Mouse (Mus musculus): ENCODE measurements around the gene Wnt5b.
A peak's percentile ranks its signal among the peaks of the same experiment; 100 is the strongest.

The Wnt5b gene

GRCm38 (mm10) chr6:119521931-119522391, 22.2 kb downstream of the Wnt5b start:
- peak in 1 of 2 experiments; percentile 36 for DNase-seq (ENCODE audit: low read depth in 2 of 2, low spot score in 2 of 2)

DNA sequence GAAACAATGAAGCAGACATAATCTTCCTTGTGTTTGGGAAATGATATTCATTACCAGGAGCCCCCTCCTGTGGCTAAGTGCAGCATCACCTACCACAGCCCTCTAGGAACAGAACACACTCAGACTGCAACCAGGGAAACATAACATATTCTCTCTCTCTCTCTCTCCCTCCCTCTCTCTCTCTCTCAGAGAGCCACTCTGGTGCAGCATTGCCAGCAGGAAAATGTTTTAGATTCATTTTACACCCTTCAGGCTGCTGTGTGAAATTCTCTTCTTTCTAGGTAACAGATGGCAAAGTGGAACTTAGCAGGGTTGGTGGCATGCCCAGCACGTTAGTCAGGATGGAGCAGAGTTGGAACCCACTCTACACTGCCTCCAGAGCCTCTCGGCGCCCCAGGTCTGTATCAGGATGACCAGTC, 22.7 kb downstream of the Wnt5b start:
- peak in 1 of 2 experiments; percentile 43 for DNase-seq (ENCODE audit: low read depth in 2 of 2, low spot score in 2 of 2)

DNA sequence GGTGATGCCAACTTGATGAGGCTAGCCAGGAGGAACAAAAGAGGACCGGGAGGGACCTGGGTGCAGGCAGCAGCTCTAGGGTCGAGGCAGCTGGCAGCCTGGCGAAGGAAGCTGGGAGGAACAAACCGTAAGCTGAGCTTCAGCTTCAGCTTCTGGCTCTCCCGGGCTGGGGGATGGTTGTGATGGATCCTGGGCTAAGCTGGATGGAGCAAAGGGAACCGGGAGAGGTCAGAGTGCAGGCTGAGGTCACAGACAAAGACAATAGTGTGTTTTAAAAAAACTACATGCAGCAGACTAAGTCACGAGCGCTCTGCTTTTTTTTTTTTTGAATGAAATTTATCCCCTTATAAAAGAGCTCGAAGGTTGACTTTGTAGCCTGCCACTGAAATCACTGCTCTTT, 23.4 kb downstream of the Wnt5b start:
- no peak for DNase-seq (ENCODE audit: low read depth in 2 of 2, low spot score in 2 of 2)

DNA sequence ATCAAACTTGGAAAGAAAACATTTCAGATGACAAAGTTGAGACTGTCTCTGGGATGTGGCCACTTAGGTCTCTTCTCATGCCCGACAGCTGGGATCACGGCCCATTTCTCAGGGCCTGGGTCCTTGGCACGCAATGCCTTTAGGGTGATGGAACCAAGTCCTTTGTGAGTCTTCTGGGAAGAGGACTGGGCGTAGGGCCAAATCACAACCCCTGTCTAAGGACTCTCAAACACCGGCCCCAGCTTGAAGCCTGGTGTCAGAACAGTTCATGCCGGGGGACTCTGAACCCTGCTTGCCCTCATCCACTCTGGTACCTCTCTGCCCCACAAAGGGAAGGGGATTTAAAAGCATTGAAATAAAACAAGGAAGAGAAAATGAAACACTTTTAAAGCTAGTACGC, 30.1 kb downstream of the Wnt5b start:
- no peak for DNase-seq (ENCODE audit: low read depth in 2 of 2, low spot score in 2 of 2)

DNA sequence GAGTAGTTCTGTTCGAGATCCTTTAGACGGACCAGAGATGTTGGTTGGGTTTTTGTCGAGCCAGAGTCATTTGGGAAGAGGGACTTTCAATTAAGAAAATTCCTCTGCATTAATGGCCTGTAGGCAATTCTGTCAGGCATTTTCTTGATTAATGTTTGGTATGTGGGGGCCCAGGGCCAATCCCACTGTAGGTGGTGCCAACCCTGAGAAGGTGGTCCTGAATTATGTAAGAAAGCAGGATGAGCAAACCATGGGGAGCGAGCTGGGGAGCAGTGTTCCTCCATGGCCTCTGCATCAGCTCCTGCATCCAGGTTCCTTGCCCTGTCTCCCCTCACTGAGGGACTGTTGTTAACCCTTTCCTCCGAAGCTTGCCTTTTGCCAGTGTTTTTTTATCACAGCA, 30.7 kb downstream of the Wnt5b start:
- DNase-seq (ENCODE audit: low read depth in 2 of 2, low spot score in 2 of 2): no peak

- DNase-seq (ENCODE audit: low read depth in 2 of 2, low spot score in 2 of 2): no peak
These were observed 31.4 kb downstream of the Wnt5b start for GRCm38 (mm10) chr6:119512701-119513100.

DNA sequence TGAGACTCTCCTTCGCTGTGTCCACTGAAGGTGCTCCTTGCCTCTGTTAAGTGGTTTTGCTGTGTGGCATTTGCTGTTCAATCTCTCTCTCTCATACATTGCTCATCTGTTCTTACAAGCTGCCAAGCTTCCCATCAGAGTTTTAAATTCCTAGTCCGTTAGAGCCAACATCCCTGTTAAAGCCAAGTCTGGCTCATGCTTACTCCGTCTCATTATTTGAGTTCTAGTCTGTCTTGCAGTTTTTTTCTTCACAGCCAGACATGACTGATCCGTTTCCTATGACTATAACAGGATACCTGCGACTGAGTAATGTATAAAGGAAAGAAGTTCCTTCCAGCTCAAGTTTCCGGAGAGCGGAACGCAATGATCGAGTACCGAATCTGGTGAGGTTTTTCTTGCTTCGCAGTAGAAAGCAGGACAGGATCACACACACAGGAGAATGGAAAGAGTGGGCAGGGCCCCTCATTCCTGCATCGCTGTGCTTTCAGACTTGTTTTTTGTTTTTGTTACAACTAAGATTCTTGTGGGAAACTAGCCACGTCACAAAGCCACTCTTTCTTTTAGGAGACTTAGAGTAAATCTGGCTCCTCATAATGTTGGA, 34.6 kb downstream of the Wnt5b start:
- DNase-seq (ENCODE audit: low read depth in 2 of 2, low spot score in 2 of 2): peak in 1 of 2 experiments; percentile 46

- DNase-seq (ENCODE audit: low read depth in 2 of 2, low spot score in 2 of 2): peak; percentile 53 to 78
These were observed 35.3 kb downstream of the Wnt5b start for GRCm38 (mm10) chr6:119508634-119509375.

GRCm38 (mm10) chr6:119508221-119508620, 35.9 kb downstream of the Wnt5b start:
- DNase-seq (ENCODE audit: low read depth in 2 of 2, low spot score in 2 of 2): no peak

DNA sequence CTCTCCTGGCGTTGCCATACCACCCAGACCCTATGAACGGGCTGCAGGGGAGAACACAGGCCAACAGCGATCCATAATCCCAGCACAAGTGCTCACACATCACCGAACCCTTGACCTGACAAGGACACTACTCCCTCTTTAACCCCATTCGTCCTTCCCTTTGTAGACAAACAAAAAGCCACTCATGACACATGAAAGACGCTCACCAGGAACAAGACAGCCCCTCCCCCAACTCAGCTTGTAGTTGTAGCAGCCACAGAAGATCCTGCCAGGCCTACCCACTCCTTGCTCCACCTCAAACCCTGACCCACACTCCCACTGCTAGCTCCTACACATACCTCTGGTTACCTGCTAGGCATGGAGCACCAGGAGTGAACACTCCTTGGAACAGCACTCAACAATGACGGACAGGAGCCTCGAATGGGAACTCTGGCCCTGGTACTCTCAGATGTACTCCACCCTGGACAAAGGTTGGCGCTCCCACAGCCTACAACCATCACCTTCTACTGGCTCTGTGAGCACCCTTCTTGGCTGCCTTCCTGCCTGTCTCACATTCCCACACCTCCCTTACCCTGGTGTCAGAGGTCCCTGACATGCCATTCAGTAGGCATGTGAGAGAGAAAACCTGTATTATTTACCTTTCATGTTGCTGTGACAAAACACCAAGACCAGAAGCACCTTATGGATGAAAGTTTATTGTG, 38.5 kb downstream of the Wnt5b start:
- no peak for DNase-seq (ENCODE audit: low read depth in 2 of 2, low spot score in 2 of 2)

DNA sequence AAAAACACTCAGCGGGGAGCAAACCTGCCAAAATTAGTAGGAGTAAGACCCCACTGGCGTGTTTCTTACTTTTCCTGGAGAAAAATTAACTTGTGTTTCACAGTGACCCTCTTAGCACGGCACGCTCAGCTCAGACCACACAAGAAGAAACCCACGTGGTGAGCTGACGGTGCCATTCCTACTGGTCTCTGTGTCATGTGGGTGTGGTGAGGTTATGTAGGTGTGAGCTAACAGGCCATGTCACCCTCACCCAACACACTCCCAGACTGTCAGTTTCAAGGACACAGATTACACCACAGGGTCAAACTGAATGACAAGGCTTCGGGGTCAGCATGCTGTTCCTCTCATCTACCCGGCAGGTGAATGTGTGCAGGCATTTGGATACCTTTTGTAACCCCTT, 39.4 kb downstream of the Wnt5b start:
- no peak for DNase-seq (ENCODE audit: low read depth in 2 of 2, low spot score in 2 of 2)

DNA sequence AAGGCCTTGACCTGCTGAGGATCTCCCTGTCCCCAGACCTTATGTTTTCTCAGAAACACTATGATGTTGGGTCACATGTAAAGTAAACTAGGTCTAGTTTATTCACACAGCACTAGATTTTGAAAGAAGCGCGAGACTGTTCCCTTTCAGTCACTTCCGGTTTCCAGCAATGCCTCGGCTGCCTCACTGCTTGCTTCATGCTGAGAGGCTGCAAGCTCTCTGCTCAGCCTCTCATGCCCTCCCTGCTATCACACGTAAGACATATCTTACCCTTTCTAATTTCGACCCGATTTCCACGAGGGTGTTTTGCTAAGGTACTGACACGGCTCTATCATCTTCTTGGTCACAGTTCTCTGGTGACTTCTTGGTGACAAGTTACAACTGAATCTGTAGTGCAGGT, 42.1 kb downstream of the Wnt5b start:
- DNase-seq (ENCODE audit: low read depth in 2 of 2, low spot score in 2 of 2): peak; percentile 50 to 56

- DNase-seq (ENCODE audit: low read depth in 2 of 2, low spot score in 2 of 2): peak; percentile 57 to 71
These were observed 44.1 kb downstream of the Wnt5b start for GRCm38 (mm10) chr6:119500086-119500485.

DNA sequence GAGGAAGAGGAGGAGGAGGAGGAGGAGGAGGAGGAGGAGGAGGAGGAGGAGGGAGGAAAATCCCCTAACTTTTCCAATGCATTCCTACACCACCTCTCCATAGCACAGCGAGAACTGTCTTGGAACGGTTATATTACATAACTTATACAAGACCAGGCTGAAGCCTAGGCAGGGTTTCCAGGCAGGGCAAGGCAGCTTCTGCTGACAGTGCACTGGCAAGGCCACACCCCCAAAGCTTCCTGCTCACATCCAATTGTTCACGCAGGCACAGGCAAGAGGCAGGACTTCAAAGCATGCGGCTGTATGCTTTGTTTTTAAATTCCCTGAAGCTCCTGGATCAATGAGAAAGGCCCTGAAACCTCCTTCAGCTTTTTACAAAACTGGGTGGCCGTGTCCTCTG, 44.9 kb downstream of the Wnt5b start:
- peak; percentile 45 to 59 for DNase-seq (ENCODE audit: low read depth in 2 of 2, low spot score in 2 of 2)

- DNase-seq (ENCODE audit: low read depth in 2 of 2, low spot score in 2 of 2): no peak
These were observed 51.5 kb downstream of the Wnt5b start for GRCm38 (mm10) chr6:119492630-119493014.

- DNase-seq (ENCODE audit: low read depth in 2 of 2, low spot score in 2 of 2): no peak
These were observed 52.0 kb downstream of the Wnt5b start for GRCm38 (mm10) chr6:119491997-119492629.

DNA sequence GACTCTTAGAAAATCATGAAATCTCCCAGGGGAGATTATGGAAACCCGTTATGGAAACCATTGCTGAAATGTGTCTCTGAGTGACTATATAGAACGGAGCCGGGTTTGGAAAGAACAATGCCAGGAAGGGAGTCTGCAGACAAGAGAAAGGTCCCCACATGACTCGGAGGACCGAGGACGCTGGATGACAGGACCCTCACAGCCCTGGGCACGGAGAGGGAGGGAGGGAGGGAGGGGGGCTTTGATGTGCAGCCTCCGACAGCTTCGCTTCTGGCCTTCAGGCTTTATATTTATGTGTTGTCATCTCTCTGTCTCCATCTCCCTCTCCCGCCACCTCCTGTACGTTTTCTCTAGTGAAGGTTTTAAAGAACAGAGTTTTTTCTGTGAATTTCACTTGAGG, 53.1 kb downstream of the Wnt5b start:
- DNase-seq (ENCODE audit: low read depth in 2 of 2, low spot score in 2 of 2): no peak

- no peak for DNase-seq (ENCODE audit: low read depth in 2 of 2, low spot score in 2 of 2)
These were observed 53.6 kb downstream of the Wnt5b start for GRCm38 (mm10) chr6:119490549-119490948.

DNA sequence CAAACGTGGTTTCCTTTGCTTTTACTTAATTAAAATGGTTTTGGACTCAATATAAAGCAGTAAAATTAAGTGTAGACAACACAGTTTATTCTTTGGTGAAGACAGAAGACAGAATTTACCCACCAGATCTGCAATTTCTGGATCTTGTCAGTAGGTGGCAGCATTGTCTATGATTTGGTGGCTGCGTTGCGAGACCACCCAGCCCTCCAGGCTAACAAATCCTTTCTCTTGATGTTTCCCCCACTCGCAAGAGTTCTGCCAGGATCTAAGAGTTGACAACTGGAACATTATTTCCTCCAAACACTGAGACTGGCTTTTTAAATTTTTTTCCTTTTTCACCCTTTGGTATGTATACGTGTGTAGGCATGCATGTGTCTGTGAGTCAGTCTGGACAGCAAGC, 54.4 kb downstream of the Wnt5b start:
- peak; percentile 56 to 74 for DNase-seq (ENCODE audit: low read depth in 2 of 2, low spot score in 2 of 2)

- DNase-seq (ENCODE audit: low read depth in 2 of 2, low spot score in 2 of 2): no peak
These were observed 56.5 kb downstream of the Wnt5b start for GRCm38 (mm10) chr6:119487619-119488018.

DNA sequence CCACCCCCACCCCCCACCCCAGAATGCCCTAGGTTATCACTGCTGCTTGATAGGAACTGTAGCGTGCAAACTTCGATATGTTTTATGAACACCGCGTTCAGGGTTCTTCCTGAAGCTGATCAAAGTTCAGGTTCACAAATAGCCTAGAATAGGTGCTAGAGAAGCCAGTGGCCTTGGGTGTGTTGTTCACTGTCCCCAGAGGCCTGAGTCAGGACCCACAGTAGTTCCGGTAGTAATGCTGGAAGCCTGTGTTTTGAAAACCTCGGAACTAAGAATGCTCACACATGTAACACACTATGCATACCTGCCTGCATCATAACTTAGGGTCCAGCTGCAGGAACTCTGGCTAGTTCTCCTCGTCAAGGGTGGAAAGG, 57.1 kb downstream of the Wnt5b start:
- no peak for DNase-seq (ENCODE audit: low read depth in 2 of 2, low spot score in 2 of 2)
